Mouse (Mus musculus) thymus, adult 2 months (tissue): ENCODE results near the gene Mrpl27.

Experiments
- CTCF ChIP-seq: fragments of 200-500 bp; IDR thresholded peaks from 2 replicates; pipeline ENCODE4 v1.5.1; 2012; ENCODE audit warnings: mild to moderate bottlenecking, control low read depth, low read length, moderate library complexity, borderline replicate concordance; ENCODE audit not compliant: control insufficient read depth, poor library complexity, insufficient read depth; ENCODE audit errors: extremely low read depth
- POLR2A ChIP-seq: fragments of 200-500 bp; IDR thresholded peaks from 2 replicates; pipeline ENCODE4 v1.6.1; 2012; ENCODE audit warnings: mild to moderate bottlenecking, low read length, control low read depth, moderate library complexity; ENCODE audit not compliant: control insufficient read depth, poor library complexity, insufficient read depth; ENCODE audit errors: extremely low read depth

GRCm38 (mm10) chr11:94634431-94634830 is 19.1 kb upstream of the Mrpl27 start:
- TF ChIP-seq CTCF: no peak
- no peak for TF ChIP-seq POLR2A
